Mouse (Mus musculus): ENCODE results near the gene Dnajc9.

Dnajc9 gene

GRCm38 (mm10) chr14:20388441-20389129 lies at the start of gene Dnajc9:
Gene Dnajc9 (minus strand): TSS chr14:20388910.
- peak; percentile 83 for DNase-seq (ENCODE audit: low spot score)

DNA sequence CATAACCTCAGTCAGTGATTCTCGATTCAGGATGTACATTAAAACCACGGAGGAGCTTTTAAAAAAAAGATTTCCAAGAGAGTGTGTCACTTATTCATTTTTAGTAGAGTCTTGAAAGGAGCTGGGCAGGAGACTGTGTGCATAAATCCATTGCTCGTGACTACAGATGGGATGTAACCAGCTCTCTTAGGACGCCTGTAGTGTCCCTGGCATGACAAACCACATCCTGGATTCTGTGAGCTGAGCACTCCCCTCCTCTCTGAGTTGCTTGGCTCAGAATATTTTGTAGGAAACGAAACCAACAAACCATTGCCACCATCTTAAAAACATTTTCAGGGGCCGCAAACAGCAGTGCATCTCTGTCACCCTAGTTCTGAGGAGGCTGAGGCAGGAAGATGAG lies 48.3 kb upstream of the Dnajc9 start:
- DNase-seq (ENCODE audit: low spot score): no peak

- DNase-seq (ENCODE audit: low spot score): no peak
Measured at GRCm38 (mm10) chr14:20432420-20432819, 43.7 kb upstream of the Dnajc9 start.

DNA sequence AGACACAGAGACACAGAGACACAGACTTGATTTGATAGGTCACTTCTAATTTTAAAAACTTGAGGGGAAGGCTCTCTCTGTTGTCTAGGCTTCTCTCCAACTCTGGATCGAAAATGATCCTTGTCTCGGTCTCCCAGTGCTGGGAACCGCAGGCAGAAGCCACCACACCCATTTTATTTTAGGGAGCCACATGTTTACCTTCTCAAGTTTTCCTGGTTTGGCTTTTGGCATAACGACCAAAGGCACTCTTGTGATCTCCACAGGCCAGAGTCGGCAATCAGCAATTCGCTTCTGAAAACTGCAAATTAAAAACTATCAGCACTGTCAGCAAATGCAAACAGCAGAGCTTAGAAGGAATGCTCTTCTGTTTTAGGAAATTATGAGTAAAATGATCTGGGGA lies 43.0 kb upstream of the Dnajc9 start:
- DNase-seq (ENCODE audit: low spot score): no peak

GRCm38 (mm10) chr14:20429833-20430232 lies 41.1 kb upstream of the Dnajc9 start:
- DNase-seq (ENCODE audit: low spot score): no peak

DNA sequence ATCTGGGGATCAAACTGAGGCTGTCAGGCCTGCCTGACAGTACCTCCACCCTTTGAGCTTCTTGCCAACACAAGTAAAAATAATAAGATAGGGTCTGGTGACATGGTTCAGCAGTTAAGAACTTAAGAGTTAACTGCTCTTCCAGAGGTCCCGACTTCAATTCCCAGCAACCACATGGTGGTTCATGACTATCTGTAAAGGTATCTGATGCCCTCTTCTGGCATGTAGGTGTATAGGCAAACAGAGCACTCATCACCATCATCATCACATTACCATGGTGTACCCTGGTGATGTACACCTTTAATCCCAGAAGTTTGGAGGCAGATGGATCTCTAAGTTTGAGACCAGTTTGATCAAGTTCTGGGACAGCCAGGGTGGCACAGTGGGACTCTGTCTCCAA lies 39.9 kb upstream of the Dnajc9 start:
- no peak for DNase-seq (ENCODE audit: low spot score)

DNA sequence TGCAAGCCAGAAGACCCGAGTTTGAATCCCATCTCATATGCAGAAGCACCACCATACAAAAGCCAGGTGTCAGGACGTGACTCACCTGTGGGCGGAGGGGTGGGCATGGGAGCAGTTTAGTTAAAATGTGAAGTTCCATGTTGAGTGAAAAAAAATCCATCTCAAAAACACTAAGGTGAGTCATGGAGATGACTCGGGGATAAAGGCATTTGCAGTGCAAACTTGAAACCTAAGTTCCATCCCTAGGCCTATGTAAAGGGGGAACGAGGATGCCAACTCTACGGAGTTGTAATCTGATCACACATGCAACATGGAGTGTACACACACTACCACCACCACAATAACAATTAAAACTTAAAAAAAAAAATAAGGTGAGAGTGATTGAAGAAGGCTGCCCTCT lies 34.3 kb upstream of the Dnajc9 start:
- no peak for DNase-seq (ENCODE audit: low spot score)

- no peak for DNase-seq (ENCODE audit: low spot score)
Measured at GRCm38 (mm10) chr14:20422257-20422656, 33.5 kb upstream of the Dnajc9 start.

DNA sequence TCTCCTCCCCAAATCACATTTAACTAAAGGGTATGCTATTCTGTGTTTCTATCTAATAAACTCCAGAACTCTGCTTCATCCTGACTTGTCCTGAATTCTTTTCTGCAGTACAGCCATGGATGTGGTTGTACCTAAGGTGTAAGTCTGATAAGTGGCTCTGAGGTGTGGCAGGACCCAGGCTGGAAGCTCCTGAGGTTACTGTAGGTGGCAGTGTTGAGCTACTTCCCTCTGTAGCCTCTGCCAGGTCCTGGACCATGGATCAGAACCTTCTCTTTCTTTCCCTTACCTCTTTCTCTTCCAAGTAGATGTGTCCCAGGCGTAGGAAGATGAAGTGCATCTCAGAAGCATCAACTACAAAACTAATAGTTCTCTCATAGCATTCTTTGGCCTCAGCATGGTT lies 11.4 kb upstream of the Dnajc9 start:
- DNase-seq (ENCODE audit: low spot score): no peak

- no peak for DNase-seq (ENCODE audit: low spot score)
Measured at GRCm38 (mm10) chr14:20398864-20399263, 10.2 kb upstream of the Dnajc9 start.

- no peak for DNase-seq (ENCODE audit: low spot score)
Measured at GRCm38 (mm10) chr14:20397220-20397619, 8.5 kb upstream of the Dnajc9 start.

- peak; percentile 65 for DNase-seq (ENCODE audit: low spot score)
Measured at GRCm38 (mm10) chr14:20393205-20393913, 4.6 kb upstream of the Dnajc9 start, which contains the start of gene Mrps16. Gene Mrps16 (minus strand): TSS chr14:20393634.

- no peak for DNase-seq (ENCODE audit: low spot score)
Measured at GRCm38 (mm10) chr14:20392326-20392725, 3.6 kb upstream of the Dnajc9 start.

- no peak for DNase-seq (ENCODE audit: low spot score)
Measured at GRCm38 (mm10) chr14:20389446-20390079, 853 bp upstream of the Dnajc9 start.

DNA sequence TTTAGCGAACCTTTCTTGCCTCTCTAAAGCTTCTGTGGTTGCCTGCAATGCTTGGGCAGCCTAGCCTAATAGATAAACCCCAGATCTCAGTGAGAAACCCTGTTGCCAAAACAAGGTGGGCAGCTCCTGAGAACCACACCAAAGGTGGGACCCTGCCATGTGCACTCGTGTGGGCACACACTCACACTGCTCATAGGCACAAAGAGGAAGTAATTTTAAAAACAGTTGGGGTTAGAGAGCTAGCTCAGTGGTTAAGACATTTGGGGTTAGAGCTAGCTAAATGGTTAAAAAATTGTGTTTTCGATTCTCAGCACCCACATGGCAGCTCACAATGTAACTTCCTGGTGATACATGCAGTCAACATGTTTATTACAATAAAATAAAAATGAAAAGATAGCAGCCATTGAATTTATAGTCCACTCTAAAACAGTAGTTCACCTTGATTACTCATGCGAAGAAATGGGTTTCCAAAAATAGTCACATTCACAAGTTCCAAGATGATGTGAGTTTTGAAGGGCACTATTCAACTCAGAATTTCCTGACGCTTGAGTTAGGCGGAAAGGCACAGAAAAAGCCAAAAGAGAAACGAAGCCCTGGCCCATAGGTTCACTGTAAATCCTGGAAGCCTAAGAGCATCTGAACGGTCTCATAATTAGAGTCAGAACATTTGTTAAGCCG lies 8.8 kb downstream of the Dnajc9 start:
- DNase-seq (ENCODE audit: low spot score): no peak

DNA sequence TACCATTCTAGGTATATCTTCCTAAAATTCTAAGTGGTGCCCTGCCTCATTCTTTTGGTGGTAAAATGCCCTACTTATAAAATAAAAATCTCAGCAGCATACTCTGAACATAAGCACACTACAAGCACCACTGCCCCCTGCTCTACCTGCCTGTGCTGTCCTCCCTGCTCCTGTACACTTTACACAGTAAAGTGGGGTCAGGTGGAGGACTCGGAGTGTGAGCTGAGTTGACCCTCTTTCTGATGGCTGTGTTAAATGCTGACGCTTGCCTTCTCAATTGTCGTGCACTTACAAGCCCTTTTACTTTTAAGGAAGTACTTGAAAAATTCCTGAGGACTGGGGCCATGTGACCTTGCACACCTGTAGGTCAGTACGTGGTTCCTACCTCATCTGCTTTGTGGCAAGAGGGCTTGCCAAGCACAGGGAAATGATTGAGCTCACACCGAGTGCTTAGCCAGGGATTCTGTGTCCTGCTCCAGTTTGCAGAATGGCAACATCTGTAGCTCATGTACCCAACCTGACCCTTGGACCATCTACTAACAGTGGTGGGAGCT lies 9.5 kb downstream of the Dnajc9 start:
- DNase-seq (ENCODE audit: low spot score): no peak

- DNase-seq (ENCODE audit: low spot score): no peak
Measured at GRCm38 (mm10) chr14:20378313-20379061, 10.2 kb downstream of the Dnajc9 start.

DNA sequence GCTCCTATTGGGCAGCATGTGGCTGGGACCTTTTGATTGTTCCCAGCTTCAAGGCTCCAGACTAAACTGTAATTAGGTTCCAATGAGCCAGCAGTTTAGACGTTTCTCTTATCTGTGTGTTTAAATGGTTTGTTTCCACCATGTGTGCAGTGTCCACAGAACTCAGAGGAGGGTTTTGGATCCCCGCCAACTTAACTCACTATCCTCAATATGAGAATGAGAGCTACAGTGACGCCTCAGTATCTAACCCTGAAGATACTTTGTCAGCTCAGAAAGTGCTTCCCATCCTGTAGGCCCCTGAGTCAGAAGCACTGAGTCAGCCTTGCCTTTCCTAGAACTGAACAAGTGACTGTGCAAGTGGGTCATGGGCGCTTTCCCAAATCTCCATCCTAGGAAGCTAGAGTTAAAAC lies 11.6 kb downstream of the Dnajc9 start:
- DNase-seq (ENCODE audit: low spot score): no peak

GRCm38 (mm10) chr14:20371854-20372253 lies 16.9 kb downstream of the Dnajc9 start:
- DNase-seq (ENCODE audit: low spot score): no peak

DNA sequence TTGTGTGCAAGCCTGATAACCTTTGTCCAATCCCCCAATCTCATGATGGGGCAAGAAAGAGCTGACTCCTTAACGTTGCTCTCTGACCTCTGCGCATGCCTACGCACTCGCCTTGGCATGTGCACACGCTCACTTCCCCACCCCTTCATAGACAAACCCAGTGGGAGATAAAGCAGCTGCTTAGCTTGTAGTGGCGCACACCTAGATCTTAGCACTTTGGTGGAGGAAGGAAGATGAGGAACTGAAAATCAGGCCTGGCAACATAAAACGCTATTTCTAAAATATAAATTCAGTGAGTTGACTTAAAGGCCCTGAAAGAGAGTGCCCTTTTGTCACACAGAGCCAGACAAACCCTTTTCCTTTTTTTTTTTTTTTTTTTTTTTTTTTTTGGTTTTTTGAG lies 17.9 kb downstream of the Dnajc9 start:
- no peak for DNase-seq (ENCODE audit: low spot score)

- DNase-seq (ENCODE audit: low spot score): no peak
Measured at GRCm38 (mm10) chr14:20368271-20368670, 20.4 kb downstream of the Dnajc9 start.

- DNase-seq (ENCODE audit: low spot score): no peak
Measured at GRCm38 (mm10) chr14:20363230-20363629, 25.5 kb downstream of the Dnajc9 start.

Measured in ovary, postnatal 10 days (tissue).